Mouse (Mus musculus) stomach, embryonic 14.5 days (tissue): ENCODE measurements at regions not wholly inside any gene's neighbourhood (a gene's known extent, or its start where the extent isn't known, plus 50 kb on each side); places are given as distances from the start of the nearest gene placed in this dataset.

Experiments
- ATAC-seq: fragments of 200-750 bp; cut with Nextera tagmentation; 2 replicates; pipeline ENCODE4 v1.8.0; 2017; ENCODE audit warnings: low read depth, moderate TSS enrichment; ENCODE audit not compliant: insufficient number of reproducible peaks, insufficient read depth, low FRiP score
- H3K27ac ChIP-seq: fragments of 300-500 bp; sonication (generic); 2 replicates; pipeline ENCODE4 v1.5.1; 2014; ENCODE audit warnings: mild to moderate bottlenecking, low read length, moderate library complexity, mixed read lengths
- H3K27me3 ChIP-seq: fragments of 300-500 bp; sonication (generic); 2 replicates; pipeline ENCODE4 v1.6.1; 2014; ENCODE audit warnings: low read length, control low read depth, mixed read lengths; ENCODE audit not compliant: control insufficient read depth, insufficient read depth
- H3K36me3 ChIP-seq: fragments of 300-500 bp; sonication (generic); 2 replicates; pipeline ENCODE4 v1.6.1; 2014; ENCODE audit warnings: mild to moderate bottlenecking, control low read depth, low read length, moderate library complexity, mixed read lengths; ENCODE audit not compliant: control insufficient read depth, insufficient read depth
- H3K4me1 ChIP-seq: fragments of 300-500 bp; sonication (generic); 2 replicates; pipeline ENCODE4 v1.6.1; 2014; ENCODE audit warnings: low read length, control low read depth, mixed read lengths; ENCODE audit not compliant: control insufficient read depth, insufficient read depth
- H3K4me2 ChIP-seq: fragments of 300-500 bp; sonication (generic); replicated peaks from 2 replicates; pipeline ENCODE4 v1.6.1; 2014; ENCODE audit warnings: low read depth, low read length, control low read depth
- H3K4me3 ChIP-seq: fragments of 300-500 bp; sonication (generic); 2 replicates; pipeline ENCODE4 v1.5.1; 2014; ENCODE audit warnings: low read depth, low read length, control low read depth
- H3K9ac ChIP-seq: fragments of 300-500 bp; sonication (generic); replicated peaks from 2 replicates; pipeline ENCODE4 v1.6.1; 2014; ENCODE audit warnings: low read depth, mild to moderate bottlenecking, control low read depth, low read length, moderate library complexity, mixed read lengths
- H3K9me3 ChIP-seq: fragments of 300-500 bp; sonication (generic); 2 replicates; pipeline ENCODE4 v1.6.1; 2016; ENCODE audit warnings: low read depth, low read length, control low read depth; ENCODE audit not compliant: control insufficient read depth
- WGBS: fragments of 180-500 bp; shearing (Covaris S2); extraction: QIAGEN DNeasy Blood & Tissue Kit; methylation state at CpG from one replicate; pipeline ENCODE4 v1.1.7; 2014; 5-methylcytosine and 5-hydroxymethylcytosine counted together

DNA sequence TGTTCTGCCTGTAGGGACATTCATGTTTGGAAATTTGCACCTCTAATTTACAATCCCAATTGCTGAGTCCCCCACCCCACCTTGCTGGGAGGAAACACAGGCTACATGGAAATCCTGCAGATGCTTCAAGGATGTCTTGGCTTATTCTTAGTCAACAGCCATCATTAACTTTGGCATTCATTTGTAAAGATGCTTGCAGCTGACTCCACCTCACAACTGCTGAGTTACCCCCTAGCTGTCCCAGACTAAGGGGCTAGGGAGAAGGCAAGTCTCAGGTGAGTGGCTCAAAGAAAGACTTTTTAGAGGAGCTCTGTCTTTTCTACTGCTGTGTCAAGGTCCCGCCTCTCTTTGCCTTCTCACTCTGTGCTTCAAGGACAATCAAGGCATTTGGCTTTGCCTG is 160.7 kb upstream of the Arrdc4 start:
- no peak overlapping the region for H3K4me3 ChIP-seq

GRCm38 (mm10) chr7:68908401-68908834 is 159.4 kb upstream of the Arrdc4 start:
- Histone ChIP-seq H3K4me2 (no peak overlapping the region), H3K4me1 (no peaks in the 10 kb centered on the region), H3K36me3 (no peaks in the 10 kb centered on the region), H3K27me3 (no peaks in the 10 kb centered on the region), H3K9me3 (no peaks in the 10 kb centered on the region), H3K9ac (no peak overlapping the region), H3K4me3 (no peak overlapping the region), H3K27ac (no peak overlapping the region)
- 43% methylated on average over 1 of the region's 1 CpGs for WGBS
- ATAC-seq: no peak

More for the DNA sequence above, 160.7 kb upstream of the Arrdc4 start:
- no peak overlapping the region for H3K27ac ChIP-seq
- no peak for ATAC-seq
- H3K9me3 ChIP-seq: no peaks in the 10 kb centered on the region
- 92% methylated on average over 1 of the region's 1 CpGs for WGBS
- H3K4me2 ChIP-seq: no peak overlapping the region
- no peaks in the 10 kb centered on the region for H3K4me1 ChIP-seq
- no peak overlapping the region for H3K9ac ChIP-seq
- no peaks in the 10 kb centered on the region for H3K36me3 ChIP-seq
- H3K27me3 ChIP-seq: no peaks in the 10 kb centered on the region

DNA sequence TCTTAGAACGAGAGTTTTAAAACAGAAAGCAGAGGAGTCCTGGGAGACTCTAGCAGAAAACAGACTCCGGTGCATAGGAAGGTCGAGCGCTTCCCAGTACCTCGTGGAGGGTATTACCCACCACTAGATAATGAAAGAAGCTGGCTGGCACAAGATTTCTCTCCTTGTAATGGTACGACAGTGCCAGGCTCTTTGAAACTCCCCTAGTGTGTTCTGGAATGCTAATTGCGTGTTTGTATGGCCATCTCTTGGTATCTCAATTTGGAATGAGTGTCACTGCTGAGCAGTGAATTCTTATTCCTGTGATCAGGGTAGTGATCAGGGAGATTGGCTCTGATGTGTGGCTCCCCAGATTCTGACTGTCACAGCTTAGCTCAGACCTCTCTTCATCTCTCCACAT is 158.8 kb upstream of the Arrdc4 start:
- no peak for ATAC-seq
- Histone ChIP-seq H3K4me1 (no peaks in the 10 kb centered on the region), H3K4me3 (no peak overlapping the region), H3K36me3 (no peaks in the 10 kb centered on the region), H3K9me3 (no peaks in the 10 kb centered on the region), H3K27ac (no peak overlapping the region), H3K27me3 (no peaks in the 10 kb centered on the region), H3K9ac (no peak overlapping the region), H3K4me2 (no peak overlapping the region)
- 89% methylated on average over 7 of the region's 7 CpGs for WGBS

GRCm38 (mm10) chr7:68906771-68907395 is 157.8 kb upstream of the Arrdc4 start:
- Histone ChIP-seq H3K36me3 (no peaks in the 10 kb centered on the region), H3K4me2 (no peak overlapping the region), H3K9ac (no peak overlapping the region), H3K4me1 (no peaks in the 10 kb centered on the region), H3K4me3 (no peak overlapping the region), H3K27me3 (no peaks in the 10 kb centered on the region), H3K9me3 (no peaks in the 10 kb centered on the region), H3K27ac (no peak overlapping the region)
- WGBS: 87% methylated on average over 8 of the region's 8 CpGs
- ATAC-seq: no peak

- Histone ChIP-seq H3K4me2 (no peak overlapping the region), H3K9ac (no peak overlapping the region), H3K27ac (no peak overlapping the region), H3K9me3 (no peaks in the 10 kb centered on the region), H3K27me3 (no peaks in the 10 kb centered on the region), H3K4me1 (no peaks in the 10 kb centered on the region), H3K4me3 (no peak overlapping the region), H3K36me3 (no peaks in the 10 kb centered on the region)
- ATAC-seq: no peak
- WGBS: 87% methylated on average over 4 of the region's 4 CpGs
Observed at GRCm38 (mm10) chr7:68905793-68906192, 156.8 kb upstream of the Arrdc4 start.

DNA sequence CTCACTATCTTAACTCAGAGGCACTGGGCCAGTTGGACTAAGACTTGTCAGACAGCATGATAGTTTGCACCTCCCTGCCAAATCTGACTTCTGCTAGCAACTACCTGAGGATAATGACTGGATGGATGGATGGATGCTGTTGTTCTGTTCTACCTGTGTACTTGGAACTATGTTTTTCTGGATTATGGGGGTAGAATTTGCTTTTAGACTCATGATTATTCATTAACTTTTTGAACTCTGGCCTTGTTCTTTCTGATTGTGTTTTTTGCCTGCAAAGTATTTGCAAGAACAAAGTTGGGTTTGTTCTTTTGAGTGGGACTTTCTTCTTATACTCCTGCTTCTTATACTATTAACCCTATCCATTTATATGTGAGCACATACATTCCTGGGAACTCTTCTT is 137.1 kb upstream of the Arrdc4 start:
- Histone ChIP-seq H3K4me2 (no peak overlapping the region), H3K4me3 (no peak overlapping the region), H3K9ac (no peak overlapping the region), H3K36me3 (no peaks in the 10 kb centered on the region), H3K9me3 (no peaks in the 10 kb centered on the region), H3K4me1 (no peaks in the 10 kb centered on the region), H3K27me3 (no peaks in the 10 kb centered on the region), H3K27ac (no peak overlapping the region)
- ATAC-seq: no peak

- no peak overlapping the region for H3K4me3 ChIP-seq
- H3K4me1 ChIP-seq: no peaks in the 10 kb centered on the region
- H3K9me3 ChIP-seq: no peaks in the 10 kb centered on the region
- ATAC-seq: no peak
- H3K27ac ChIP-seq: no peak overlapping the region
- H3K9ac ChIP-seq: no peak overlapping the region
- no peak overlapping the region for H3K4me2 ChIP-seq
- no peaks in the 10 kb centered on the region for H3K36me3 ChIP-seq
- 36% methylated on average over 5 of the region's 5 CpGs for WGBS
- H3K27me3 ChIP-seq: no peaks in the 10 kb centered on the region
Observed at GRCm38 (mm10) chr7:68873008-68873407, 124.0 kb upstream of the Arrdc4 start.

DNA sequence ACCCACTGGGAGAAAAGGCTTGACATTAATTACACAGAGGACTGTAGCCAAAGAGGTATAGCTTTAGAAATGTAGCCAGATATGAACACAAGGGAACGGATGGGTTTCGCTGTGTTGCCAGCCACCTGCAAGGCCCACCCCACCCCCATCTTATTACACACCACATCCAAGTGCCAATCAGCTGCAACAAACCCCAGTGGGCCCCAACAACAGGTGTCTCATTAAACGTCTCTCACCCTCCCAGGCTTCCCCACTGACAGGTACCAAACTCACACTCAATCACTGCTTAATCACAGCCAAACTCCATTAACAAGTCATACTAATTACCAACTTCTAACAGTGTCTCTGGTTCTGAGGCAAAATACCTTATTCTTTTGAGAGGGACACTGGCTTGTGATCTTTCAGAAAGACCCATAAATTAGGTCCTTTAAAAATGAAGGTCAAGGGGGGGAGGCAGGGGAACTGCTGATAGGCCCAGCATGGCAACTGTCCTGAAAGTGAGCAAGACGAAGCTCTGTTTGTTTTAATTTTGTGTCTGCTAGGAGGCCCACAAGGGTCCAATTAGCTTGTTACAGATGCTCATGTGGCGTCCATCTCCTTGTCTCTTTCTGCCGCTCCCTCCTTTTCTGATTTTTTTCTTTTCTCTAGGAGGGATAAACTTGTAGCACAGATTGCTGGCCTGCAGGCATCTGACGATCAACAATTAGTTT is 115.4 kb upstream of the Arrdc4 start:
- Histone ChIP-seq H3K4me2 (no peak overlapping the region), H3K36me3 (no peaks in the 10 kb centered on the region), H3K27me3 (no peaks in the 10 kb centered on the region), H3K4me1 (no peaks in the 10 kb centered on the region), H3K4me3 (no peak overlapping the region), H3K27ac (no peak overlapping the region), H3K9me3 (no peaks in the 10 kb centered on the region), H3K9ac (no peak overlapping the region)
- ATAC-seq: no peak
- 55% methylated on average over 7 of the region's 7 CpGs for WGBS
